Mouse (Mus musculus): ENCODE data around the gene Nif3l1.

Nif3l1 gene

DNA sequence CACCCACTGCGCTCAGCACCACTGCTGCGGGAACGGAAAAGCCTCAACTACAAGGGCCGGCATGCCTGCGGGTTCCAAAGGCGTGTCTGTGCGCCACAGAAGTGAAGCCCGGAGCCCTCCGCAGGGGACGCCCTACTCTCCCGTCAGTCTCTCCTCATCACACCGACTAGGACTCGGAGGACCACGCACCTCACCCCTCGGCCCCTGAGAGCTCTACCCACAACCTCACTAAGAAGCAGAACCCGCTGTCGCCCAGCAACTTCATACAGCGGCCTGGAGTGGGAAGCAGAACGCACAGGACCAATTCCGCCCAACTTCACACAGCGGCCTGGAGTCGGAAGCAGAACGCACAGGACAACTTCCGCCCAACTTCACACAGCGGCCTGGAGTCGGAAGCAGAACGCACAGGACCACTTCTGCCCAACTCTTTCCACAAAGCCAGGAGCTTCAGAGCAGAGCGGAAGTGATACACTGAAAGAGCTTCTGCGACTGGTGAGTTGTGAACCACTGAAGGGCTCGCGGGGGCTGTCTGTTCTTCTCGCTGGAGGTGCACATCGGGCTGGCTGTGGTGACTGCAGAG, at the start of gene Nif3l1, which contains the start of gene Ppil3:
Nif3l1 (plus strand) TSS at position 9 of the 580 bp plus-strand sequence.
Ppil3 (minus strand) TSS at position 344 of the 580 bp plus-strand sequence.
- DNase-seq (ENCODE audit: extremely low read depth, insufficient read length, low spot score): peak; percentile 90

DNA sequence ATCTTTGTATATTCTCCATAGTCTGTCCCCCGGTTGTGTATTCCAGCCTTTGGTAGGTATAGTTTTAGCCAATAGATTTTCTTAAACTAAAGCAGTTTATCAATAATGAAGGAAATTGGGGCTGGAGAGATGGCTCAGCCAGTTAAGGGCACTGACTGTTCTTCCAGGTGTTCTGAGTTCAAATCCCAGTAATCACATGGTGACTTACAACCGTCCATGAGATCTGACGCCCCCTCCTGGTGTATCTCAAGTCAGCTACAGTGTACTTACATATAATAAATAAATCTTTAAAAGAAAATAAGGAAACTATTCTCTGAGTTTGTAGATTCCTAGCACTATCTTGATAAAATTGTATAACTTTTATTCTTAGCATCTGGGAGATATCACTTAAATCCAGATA, 49.6 kb upstream of the Nif3l1 start:
- DNase-seq (ENCODE audit: extremely low read depth, insufficient read length, low spot score): no peak

DNA sequence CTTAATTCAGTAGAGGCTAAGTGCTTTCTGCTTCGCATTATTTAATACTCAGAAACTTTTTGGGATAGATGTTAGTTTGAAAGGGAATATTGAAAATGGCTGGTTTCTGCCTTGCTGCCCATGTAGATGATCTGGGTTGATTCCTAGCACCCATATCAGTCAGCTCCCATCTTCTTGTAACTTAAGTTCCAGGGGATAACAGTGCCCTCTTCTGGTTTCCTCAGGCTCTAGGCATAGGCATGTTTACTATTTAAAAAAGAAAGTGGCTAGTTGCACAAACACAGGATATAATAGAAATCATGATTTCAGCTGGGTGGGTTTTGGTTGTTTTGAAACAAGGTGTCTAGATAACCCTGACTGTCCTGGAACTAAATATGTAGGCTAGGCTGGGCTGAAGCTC, 48.8 kb upstream of the Nif3l1 start:
- DNase-seq (ENCODE audit: extremely low read depth, insufficient read length, low spot score): no peak

DNA sequence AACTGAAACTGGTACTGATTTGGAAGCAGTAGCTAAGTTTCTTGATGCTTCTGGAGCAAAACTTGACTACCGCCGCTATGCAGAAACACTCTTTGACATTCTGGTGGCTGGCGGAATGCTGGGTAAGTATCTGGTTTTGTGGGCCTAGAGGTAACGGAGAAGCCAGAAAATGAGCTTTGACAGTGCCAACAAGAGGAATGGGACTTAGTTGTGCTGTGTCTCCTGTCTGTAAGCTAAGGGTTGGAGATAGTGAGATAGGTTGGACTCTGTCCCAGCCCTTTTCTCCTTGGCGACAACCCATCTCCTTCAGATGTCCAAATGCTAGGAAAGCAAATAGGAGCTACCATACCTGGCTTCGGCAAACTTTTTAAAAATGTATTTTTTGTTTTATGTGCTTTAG, 47.2 kb upstream of the Nif3l1 start:
- no peak for DNase-seq (ENCODE audit: extremely low read depth, insufficient read length, low spot score)

DNA sequence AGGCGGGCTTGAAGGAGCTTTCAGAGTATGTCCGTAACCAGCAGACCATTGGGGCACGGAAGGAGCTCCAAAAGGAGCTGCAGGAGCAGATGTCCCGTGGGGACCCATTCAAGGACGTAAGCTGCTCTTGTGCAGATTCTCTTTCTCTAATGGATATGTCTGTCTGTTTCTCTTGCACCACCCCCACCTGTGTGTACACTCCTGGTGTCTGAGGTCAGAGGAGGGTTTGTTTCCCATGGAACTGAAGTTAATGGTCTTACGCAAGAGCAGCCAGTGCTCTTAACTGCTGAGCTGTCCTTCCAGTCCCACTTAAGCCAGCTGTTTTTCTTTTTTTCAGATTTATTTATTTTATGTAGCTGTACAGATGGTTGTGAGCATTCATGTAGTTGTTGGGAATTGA, 43.6 kb upstream of the Nif3l1 start:
- DNase-seq (ENCODE audit: extremely low read depth, insufficient read length, low spot score): no peak

DNA sequence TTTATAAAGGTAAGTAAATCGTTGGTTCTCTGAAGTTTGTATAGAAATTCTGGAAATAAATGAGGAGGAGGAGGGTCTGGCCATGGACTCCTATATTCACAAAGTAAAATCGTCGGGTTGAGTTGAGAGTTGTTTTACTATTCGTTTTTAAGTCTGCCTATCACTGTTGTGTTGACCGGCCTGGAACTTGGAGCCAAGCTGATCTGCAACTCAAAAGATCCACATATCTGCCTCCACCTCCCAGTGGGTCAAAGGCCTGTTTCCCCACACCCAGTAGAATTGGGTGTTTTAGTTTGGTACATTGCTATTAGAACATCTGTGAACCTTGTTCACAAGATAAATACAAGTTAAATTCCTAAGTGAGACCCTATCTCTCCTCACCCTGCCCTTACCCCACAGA, 41.2 kb upstream of the Nif3l1 start:
- DNase-seq (ENCODE audit: extremely low read depth, insufficient read length, low spot score): no peak

DNA sequence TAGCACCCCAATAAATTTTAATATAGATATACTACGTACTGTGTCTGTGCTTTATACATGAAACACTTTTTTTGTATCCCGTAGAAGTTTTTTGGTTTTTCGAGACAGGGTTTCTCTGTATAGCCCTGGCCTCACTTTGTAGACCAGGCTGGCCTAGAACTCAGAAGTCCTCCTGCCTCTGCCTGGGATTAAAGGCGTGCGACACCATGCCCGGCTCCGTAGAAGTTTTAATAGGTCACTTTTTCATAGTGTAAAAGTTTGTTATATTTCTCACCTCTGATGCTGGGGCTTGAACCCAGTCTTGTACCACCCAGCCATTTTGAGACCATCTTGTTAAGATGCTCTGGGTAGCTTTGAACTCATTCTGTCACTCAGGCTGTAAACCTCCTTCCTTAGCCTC, 37.6 kb upstream of the Nif3l1 start:
- no peak for DNase-seq (ENCODE audit: extremely low read depth, insufficient read length, low spot score)

DNA sequence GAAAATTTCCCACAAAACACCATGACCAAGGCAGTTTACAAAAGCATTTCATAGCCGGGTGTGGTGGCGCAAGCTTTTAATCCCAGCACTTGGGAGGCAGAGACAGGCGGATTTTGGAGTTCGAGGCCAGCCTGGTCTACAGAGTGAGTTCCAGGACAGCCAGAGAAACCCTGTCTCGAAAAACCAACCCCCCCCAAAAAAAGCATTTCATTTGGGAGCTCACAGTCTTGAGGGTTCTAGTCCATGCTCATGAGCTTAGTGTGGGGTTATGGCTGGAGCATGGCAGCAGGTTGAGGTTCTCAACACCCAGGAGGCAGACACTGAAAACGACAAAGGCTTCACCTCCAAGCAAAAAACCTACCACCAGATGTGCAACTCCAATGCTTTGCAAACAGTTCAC, 36.8 kb upstream of the Nif3l1 start:
- no peak for DNase-seq (ENCODE audit: extremely low read depth, insufficient read length, low spot score)

DNA sequence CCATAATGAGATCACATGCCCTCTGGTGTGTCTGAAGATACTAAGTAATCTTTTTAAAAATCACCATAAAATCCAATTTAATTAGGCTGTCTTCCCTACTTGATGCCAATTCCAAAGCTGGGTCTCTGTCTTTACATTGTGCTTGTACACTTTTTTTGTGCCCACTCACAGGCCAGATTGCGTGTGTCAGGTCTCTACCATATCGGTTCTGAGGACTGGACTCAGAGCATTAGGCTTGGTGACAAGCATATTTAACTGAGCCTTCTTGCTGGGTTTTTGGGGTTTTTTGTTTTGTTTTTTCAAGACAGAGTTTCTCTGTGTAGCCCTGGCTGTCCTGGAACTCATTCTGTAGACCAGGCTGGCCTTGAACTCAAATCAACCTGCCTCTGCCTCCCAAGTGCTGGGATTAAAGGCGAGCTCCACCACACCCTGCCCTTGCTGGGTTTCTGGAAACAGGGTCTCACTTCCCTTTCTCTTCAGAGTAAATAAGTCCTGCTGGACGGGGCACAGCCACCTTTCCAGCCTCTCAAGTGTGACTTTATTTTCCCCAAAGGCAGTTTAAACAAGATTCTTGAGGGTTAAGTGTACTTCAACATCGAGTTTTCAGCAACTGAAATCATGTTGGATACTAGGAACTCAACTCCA, 35.3 kb upstream of the Nif3l1 start:
- DNase-seq (ENCODE audit: extremely low read depth, insufficient read length, low spot score): no peak

DNA sequence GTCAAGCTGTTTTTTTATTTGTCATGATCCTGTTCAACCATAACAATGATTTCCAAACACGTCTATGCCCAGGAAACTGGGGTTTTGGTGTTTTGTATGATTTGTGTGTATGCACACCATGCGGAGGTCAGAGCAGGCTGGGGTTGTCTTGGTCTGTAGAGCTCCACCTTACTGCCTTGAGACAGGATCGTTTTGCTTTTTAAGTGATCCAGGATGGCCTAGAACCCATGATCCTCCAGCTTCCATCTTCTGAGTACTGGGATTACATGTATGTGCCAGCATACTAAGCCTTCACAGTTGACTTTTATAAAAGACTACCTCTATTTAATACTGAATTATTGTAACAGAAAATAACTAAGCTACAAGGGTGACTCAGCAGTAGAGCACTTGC, 34.8 kb upstream of the Nif3l1 start:
- no peak for DNase-seq (ENCODE audit: extremely low read depth, insufficient read length, low spot score)

DNA sequence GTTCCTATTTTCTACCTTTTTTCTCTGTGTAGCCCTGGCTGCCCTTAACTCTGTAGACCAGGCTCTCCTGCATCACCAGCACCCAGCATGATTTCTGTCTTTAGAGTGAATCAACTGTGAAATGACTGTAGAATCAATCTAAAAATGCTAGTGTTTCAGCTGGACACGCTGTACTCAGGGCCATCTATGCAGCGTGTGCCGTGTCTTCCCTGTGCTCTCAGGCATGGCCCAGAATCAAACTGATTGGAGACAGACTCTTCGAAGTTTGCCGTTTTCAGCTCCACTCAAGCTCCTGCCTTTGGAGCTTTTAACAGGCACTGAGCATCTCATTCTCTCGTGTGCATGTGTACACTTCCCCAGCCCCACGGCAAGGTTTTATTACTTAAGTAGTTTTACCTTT, 34.2 kb upstream of the Nif3l1 start:
- DNase-seq (ENCODE audit: extremely low read depth, insufficient read length, low spot score): no peak

DNA sequence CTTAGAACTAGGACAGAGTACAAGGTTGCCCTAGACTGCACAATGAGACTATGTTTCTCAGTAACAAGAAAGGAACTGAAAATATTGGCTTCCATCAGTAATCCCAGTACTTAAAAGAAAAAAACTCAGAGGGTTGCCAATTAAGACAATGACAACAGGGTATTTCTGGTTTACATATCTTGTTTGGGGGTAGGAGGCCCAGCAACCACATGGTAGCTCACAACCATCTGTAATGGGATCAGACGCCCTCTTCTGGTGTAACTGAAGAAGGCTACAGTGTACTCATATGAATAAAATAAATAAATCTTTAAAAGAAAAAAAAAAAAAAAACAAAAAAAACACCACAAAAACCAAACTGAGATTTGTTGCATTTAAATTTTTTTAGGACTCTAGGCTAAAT, 29.5 kb upstream of the Nif3l1 start:
- no peak for DNase-seq (ENCODE audit: extremely low read depth, insufficient read length, low spot score)

DNA sequence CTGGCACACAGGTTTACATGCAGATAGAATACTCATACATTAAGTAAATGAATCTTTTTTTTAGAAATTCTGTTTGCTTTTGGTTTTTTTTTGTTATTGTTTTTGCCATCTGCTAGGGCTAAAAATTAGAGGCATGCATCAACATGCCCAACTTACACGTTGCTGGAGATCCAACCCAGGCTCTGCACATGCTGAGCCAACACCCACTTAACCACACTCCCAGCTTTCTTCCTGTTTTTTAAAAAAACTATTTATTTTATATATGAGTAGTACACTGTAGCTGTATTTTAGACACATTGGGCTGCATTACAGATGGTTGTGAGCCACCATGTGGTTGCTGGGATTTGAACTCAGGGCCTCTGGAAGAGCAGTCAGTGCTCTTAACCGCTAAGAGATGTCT, 28.9 kb upstream of the Nif3l1 start:
- DNase-seq (ENCODE audit: extremely low read depth, insufficient read length, low spot score): no peak

DNA sequence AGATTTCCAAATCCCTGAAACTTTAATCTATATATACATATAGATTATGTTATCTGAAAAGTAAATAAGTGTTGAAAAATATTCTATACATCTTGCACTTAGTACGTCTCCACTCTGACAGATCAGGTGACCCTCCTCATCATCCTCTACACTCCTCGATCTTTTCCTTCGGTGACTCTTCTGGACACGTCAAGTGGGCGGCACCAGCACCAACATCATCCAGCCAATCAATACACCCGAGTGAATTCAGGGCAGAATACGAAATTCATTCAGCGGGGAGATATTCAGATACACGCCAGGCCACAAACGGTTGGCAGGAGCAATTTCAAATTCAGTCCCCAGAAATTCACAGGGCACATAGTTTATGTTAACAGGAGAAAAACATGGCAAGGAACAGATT, 24.9 kb upstream of the Nif3l1 start:
- DNase-seq (ENCODE audit: extremely low read depth, insufficient read length, low spot score): no peak

DNA sequence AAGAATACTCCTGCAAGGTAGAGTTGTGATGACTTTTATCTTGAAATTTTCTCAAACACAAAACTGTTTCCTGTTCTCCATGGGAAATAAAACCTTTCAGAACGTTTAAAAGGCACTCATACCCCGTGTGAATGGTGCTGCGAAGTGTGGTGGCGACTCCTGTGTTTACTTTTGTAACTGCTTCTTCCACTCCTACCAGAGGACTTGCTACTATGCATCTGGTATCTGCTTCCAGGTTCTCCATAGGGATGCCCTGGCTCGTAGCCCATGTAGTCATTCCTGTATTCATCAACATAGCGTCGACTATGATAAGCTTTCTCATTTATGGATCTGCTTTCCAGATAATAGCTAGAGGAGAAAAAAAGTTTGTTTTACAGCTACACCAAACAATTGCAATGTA, 24.0 kb upstream of the Nif3l1 start:
- DNase-seq (ENCODE audit: extremely low read depth, insufficient read length, low spot score): no peak

DNA sequence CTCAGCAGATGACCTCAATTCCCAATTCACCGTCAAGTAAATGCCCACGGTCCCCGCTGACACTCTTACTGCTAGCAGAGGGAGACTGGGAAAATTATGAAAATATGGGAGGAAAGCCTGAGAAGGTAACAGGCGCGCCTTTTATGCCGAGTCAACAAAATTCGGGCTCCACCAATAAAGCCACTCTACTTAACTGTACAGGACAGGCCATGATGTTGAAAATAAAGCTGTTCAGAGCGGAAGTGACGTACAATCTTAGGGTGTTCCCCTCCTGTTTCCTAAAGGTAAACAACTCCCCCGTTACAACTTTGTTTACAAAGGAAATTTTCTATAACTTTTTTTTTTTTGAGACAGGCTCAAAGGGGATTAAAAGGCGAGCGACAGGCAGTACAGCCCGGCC, 22.1 kb upstream of the Nif3l1 start:
- no peak for DNase-seq (ENCODE audit: extremely low read depth, insufficient read length, low spot score)

DNA sequence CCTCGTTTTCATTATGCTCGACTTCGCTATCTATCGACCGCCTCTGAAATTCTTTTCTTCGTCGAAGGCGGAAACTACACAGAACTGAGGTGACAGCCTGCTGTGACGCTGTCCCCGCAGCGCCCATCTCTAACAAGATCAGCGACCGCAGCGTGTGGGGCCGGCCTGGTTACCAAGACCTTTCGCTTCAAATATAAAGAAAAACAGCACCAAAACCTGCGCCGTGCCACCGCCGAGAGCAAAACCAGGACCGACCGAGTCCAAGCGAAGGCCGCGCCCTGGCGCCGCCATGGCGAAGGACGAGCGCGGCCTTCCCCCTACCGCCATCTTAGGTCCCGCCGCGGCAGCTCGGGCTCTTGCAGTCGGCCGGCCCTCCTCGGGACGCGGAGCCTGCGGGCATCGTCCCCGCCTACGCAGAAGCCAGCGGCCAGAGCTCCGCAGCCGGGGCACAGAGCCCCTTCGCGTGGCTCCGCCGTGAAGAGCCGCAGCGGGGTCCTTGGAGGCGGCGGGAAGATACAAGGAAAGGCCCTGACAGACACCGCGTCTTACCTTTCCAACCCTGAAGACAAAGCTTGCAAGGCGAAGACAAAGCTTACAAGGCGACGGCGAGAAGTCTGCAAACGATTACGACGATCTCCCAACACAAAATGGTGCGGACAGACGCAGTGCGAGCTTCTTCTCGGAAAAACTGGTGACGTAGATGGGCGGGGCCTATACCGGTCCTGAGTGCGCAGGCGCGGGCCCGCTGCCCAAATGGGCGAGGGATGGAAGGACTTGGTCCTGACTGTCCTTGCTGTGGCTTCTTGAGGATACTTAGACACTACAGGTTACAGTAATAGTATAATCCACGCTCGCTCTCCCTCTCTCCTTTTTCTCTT, 21.3 kb upstream of the Nif3l1 start, which contains the start of gene Clk1:
Clk1 (minus strand) TSS at position 696 of the 878 bp plus-strand sequence.
- DNase-seq (ENCODE audit: extremely low read depth, insufficient read length, low spot score): peak; percentile 94

DNA sequence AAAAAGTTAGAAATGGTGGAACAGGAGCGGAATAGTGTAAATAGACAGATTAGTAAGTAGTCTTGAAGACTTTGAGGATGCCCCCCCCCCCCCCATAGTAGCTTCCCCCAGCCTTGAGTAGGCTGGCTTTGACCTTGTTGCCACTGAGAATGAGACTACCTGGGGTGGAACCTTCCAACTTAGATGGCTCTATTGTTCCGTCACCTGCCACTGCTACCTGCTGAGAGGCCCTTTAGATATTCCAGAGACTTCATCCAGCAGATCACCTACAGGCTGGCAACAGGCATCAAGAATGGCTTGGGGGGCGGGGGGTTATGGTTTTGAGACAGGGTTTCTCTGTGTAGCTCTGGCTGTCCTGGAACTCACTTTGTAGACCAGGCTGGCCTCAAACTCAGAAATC, 20.4 kb upstream of the Nif3l1 start:
- no peak for DNase-seq (ENCODE audit: extremely low read depth, insufficient read length, low spot score)

DNA sequence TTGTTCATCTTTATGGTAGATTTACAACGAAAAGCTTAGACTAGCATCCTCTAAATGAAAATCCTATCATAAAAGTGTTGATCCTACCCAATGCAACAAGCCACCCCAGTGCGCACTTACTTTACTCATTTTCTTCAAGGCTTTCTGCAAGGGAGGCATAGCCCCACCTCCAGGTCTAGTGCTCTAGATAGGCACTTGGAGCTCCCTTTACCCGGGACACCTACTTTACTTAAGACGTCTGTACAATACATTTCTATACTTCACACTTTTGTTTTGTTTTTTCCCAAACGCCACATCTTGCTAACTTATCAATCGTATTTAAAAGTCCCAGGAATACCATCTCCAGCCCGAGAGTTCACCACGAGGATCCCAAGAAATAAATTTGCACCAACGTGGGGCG, 260 bp upstream of the Nif3l1 start:
- no peak for DNase-seq (ENCODE audit: extremely low read depth, insufficient read length, low spot score)

DNA sequence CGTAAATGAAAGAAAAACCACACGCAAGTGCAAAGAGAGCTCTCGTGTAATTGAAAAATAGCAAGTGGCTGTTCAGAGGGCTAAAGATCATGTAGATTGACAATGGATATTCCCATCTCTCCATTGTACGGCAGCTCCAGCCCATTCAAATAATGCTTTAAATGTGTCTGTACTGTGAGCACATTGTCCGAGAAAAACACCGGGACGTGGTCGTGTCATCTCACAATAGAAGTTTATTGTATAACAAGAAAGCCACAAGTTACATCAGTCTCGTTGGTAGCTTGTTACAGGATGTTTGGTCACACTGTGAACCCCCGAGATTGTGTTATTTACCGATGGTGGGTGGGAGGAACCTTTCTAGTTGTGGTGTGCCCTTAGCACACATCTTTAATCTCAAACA, 910 bp downstream of the Nif3l1 start:
- DNase-seq (ENCODE audit: extremely low read depth, insufficient read length, low spot score): no peak

DNA sequence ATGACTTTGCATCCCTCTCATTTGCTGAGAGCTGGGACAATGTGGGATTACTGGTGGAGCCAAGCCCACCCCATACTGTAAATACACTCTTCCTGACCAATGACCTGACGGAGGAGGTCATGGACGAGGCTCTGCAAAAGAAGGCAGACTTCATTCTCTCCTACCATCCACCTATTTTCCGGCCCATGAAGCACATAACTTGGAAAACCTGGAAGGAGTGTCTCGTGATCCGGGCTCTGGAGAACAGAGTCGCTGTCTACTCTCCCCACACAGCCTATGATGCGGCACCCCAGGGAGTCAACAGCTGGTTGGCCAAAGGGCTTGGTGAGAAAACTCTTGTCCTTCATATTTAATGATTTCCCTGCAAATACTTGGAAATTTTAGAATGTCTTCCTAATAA, 2.8 kb downstream of the Nif3l1 start:
- no peak for DNase-seq (ENCODE audit: extremely low read depth, insufficient read length, low spot score)

DNA sequence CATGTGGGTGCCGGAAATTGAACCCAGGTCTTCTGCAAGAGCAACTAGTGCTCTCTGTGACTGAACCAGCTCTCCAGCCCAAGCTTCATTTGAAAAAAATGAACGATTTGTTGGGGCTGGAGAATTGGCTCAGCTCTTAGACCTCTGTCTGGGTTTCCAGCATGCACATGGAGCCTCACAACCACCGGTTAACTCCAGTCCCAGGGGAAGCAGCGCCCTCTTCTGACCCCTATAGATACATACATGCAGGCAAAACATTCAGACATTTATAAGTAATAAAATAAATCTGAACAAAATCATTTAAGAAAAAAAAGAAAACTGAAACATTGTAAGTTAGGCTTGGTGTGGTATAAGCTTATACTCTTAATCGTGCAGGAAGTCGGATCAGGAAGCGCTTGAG, 3.4 kb downstream of the Nif3l1 start:
- no peak for DNase-seq (ENCODE audit: extremely low read depth, insufficient read length, low spot score)
